Mouse (Mus musculus) lung, postnatal 0 days (tissue): ENCODE measurements around the gene Trio. TPM values are rescaled to one million over a fixed set of nuclear protein-coding genes. Genes with fewer than 3 reads are reported as not detected.
A peak's percentile ranks its signal among the peaks of the same experiment; 100 is the strongest.

Experiments
- ATAC-seq: fragments of 200-750 bp; cut with Nextera tagmentation; 2 replicates; pipeline ENCODE4 v1.8.0; 2017; ENCODE audit warnings: moderate library complexity
- DNase-seq: peaks from one replicate; pipeline ENCODE4 v3.0.0-alpha.2; 2016; ENCODE audit warnings: low spot score
- H3K27ac ChIP-seq: fragments of 300-500 bp; sonication (generic); 2 replicates; pipeline ENCODE4 v1.5.1; 2014; ENCODE audit warnings: antibody characterized with exemption, mild to moderate bottlenecking, low read length, mixed read lengths
- H3K27me3 ChIP-seq: fragments of 300-500 bp; sonication (generic); replicated peaks from 2 replicates; pipeline ENCODE4 v1.6.1; 2014; ENCODE audit warnings: low read length, mixed read lengths; ENCODE audit not compliant: insufficient read depth
- H3K36me3 ChIP-seq: fragments of 300-500 bp; sonication (generic); 2 replicates; pipeline ENCODE4 v1.6.1; 2014; ENCODE audit warnings: low read length, mixed read lengths; ENCODE audit not compliant: insufficient read depth
- H3K4me1 ChIP-seq: fragments of 300-500 bp; sonication (generic); 2 replicates; pipeline ENCODE4 v1.6.1; 2014; ENCODE audit warnings: antibody characterized with exemption, low read depth, low read length, mixed read lengths; ENCODE audit not compliant: insufficient read depth
- H3K4me2 ChIP-seq: fragments of 300-500 bp; sonication (generic); replicated peaks from 2 replicates; pipeline ENCODE4 v1.6.1; 2014; ENCODE audit warnings: low read depth, mild to moderate bottlenecking, low read length, moderate library complexity, mixed read lengths
- H3K4me3 ChIP-seq: fragments of 300-500 bp; sonication (generic); 2 replicates; pipeline ENCODE4 v1.5.1; 2014; ENCODE audit warnings: low read depth, low read length
- H3K9ac ChIP-seq: fragments of 300-500 bp; sonication (generic); replicated peaks from 2 replicates; pipeline ENCODE4 v1.6.1; 2014; ENCODE audit warnings: low read depth, mild to moderate bottlenecking
- H3K9me3 ChIP-seq: fragments of 300-500 bp; sonication (generic); 2 replicates; pipeline ENCODE4 v1.6.1; 2016; ENCODE audit warnings: low read length, mixed read lengths
- CTCF ChIP-seq: IDR thresholded peaks from 2 replicates; pipeline ENCODE4 v1.5.1; 2016; ENCODE audit warnings: antibody characterized with exemption, mild to moderate bottlenecking
- EP300 ChIP-seq: IDR thresholded peaks from 2 replicates; pipeline ENCODE4 v1.6.1; 2016; ENCODE audit warnings: antibody characterized with exemption, mild to moderate bottlenecking, control low read depth
- WGBS: fragments of 180-500 bp; shearing (Covaris S2); extraction: QIAGEN DNeasy Blood & Tissue Kit; methylation state at CpG from one replicate; pipeline ENCODE4 v1.1.7; 2014; 5-methylcytosine and 5-hydroxymethylcytosine counted together
- polyA plus RNA-seq: library from polyadenylated mRNA; unstranded; fragments of >200 nt; fragmentation: Nextera tagmentation; extraction: Ambion mirVana; gene quantifications from 2 replicates; pipeline ENCODE4 v1.2.1, GENCODE M21; 2015

The Trio gene
- polyA plus RNA-seq, 1 experiment from 2014 or later, result 15.6 TPM

GRCm38 (mm10) chr15:27907649-27908048 lies 118.0 kb downstream of the Trio start:
- no peaks in the 10 kb centered on the region for H3K4me1 ChIP-seq
- DNase-seq, result no peak
- H3K9ac ChIP-seq, result no peak overlapping the region
- no peaks in the 10 kb centered on the region for H3K27me3 ChIP-seq
- 63% methylated on average over 5 of the region's 5 CpGs for WGBS
- H3K4me2 ChIP-seq, result no peak overlapping the region
- H3K27ac ChIP-seq, result no peak overlapping the region
- no peak overlapping the region for H3K4me3 ChIP-seq
- H3K36me3 ChIP-seq, result 0 out of 2 replicates have a peak, but pooled peaks cover under 1% of the 10 kb centered on the region
- ATAC-seq, result no peak
- TF ChIP-seq CTCF (no peak), EP300 (no peak)
- H3K9me3 ChIP-seq, result no peaks in the 10 kb centered on the region

- Histone ChIP-seq H3K9ac (no peak overlapping the region), H3K4me2 (no peak overlapping the region), H3K27ac (no peak overlapping the region), H3K4me1 (no peaks in the 10 kb centered on the region), H3K36me3 (0 out of 2 replicates have a peak, but pooled peaks cover 5% of the 10 kb centered on the region), H3K9me3 (no peaks in the 10 kb centered on the region), H3K27me3 (no peaks in the 10 kb centered on the region), H3K4me3 (no peak overlapping the region)
- WGBS, result 36% methylated on average over 4 of the region's 4 CpGs
- no peak for DNase-seq
- no peak for ATAC-seq
- TF ChIP-seq EP300 (no peak), CTCF (no peak)
Measured at GRCm38 (mm10) chr15:27906409-27906808, 119.2 kb downstream of the Trio start.

GRCm38 (mm10) chr15:27905341-27905740 lies 120.3 kb downstream of the Trio start:
- no peak overlapping the region for H3K4me2 ChIP-seq
- no peaks in the 10 kb centered on the region for H3K9me3 ChIP-seq
- H3K27ac ChIP-seq, result no peak overlapping the region
- TF ChIP-seq CTCF, result peak; percentile 77
- TF ChIP-seq EP300, result no peak
- no peak overlapping the region for H3K4me3 ChIP-seq
- no peak overlapping the region for H3K9ac ChIP-seq
- 67% methylated on average over 6 of the region's 6 CpGs for WGBS
- H3K36me3 ChIP-seq, result 0 out of 2 replicates have a peak, but pooled peaks cover 11% of the 10 kb centered on the region
- peak; percentile 16 for ATAC-seq
- no peaks in the 10 kb centered on the region for H3K27me3 ChIP-seq
- no peaks in the 10 kb centered on the region for H3K4me1 ChIP-seq
- DNase-seq, result no peak

GRCm38 (mm10) chr15:27904346-27905005 lies 121.2 kb downstream of the Trio start:
- no peak overlapping the region for H3K27ac ChIP-seq
- H3K9me3 ChIP-seq, result no peaks in the 10 kb centered on the region
- ATAC-seq, result no peak
- no peaks in the 10 kb centered on the region for H3K27me3 ChIP-seq
- no peak overlapping the region for H3K4me2 ChIP-seq
- H3K36me3 ChIP-seq, result 0 out of 2 replicates have a peak, but pooled peaks cover 11% of the 10 kb centered on the region
- no peaks in the 10 kb centered on the region for H3K4me1 ChIP-seq
- H3K9ac ChIP-seq, result no peak overlapping the region
- no peak overlapping the region for H3K4me3 ChIP-seq
- no peak for TF ChIP-seq CTCF
- TF ChIP-seq EP300, result no peak
- WGBS, result 77% methylated on average over 16 of the region's 16 CpGs
- DNase-seq, result no peak

GRCm38 (mm10) chr15:27901200-27901599 lies 124.4 kb downstream of the Trio start:
- no peak overlapping the region for H3K9ac ChIP-seq
- H3K27ac ChIP-seq, result no peak overlapping the region
- ATAC-seq, result no peak
- no peaks in the 10 kb centered on the region for H3K4me1 ChIP-seq
- H3K36me3 ChIP-seq, result peaks cover 11% of the 10 kb centered on the region; the same call in 1 of the 2 replicates
- WGBS, result 91% methylated on average over 15 of the region's 15 CpGs
- no peaks in the 10 kb centered on the region for H3K27me3 ChIP-seq
- H3K9me3 ChIP-seq, result no peaks in the 10 kb centered on the region
- no peak overlapping the region for H3K4me3 ChIP-seq
- no peak for DNase-seq
- H3K4me2 ChIP-seq, result no peak overlapping the region
- TF ChIP-seq CTCF (no peak), EP300 (no peak)

GRCm38 (mm10) chr15:27898795-27899406 lies 126.7 kb downstream of the Trio start:
- Histone ChIP-seq H3K9me3 (no peaks in the 10 kb centered on the region), H3K4me1 (no peaks in the 10 kb centered on the region), H3K27ac (no peak overlapping the region), H3K4me3 (no peak overlapping the region), H3K27me3 (no peaks in the 10 kb centered on the region), H3K36me3 (peaks cover 11% of the 10 kb centered on the region; the same call in 1 of the 2 replicates), H3K9ac (no peak overlapping the region), H3K4me2 (no peak overlapping the region)
- ATAC-seq (peak; percentile 49), DNase-seq (no peak)
- TF ChIP-seq CTCF, result no peak
- TF ChIP-seq EP300, result no peak
- WGBS, result 47% methylated on average over 6 of the region's 6 CpGs
